Comparison of ENCODE assay signal across 21 mouse cellular contexts in the genomic region with DNA sequence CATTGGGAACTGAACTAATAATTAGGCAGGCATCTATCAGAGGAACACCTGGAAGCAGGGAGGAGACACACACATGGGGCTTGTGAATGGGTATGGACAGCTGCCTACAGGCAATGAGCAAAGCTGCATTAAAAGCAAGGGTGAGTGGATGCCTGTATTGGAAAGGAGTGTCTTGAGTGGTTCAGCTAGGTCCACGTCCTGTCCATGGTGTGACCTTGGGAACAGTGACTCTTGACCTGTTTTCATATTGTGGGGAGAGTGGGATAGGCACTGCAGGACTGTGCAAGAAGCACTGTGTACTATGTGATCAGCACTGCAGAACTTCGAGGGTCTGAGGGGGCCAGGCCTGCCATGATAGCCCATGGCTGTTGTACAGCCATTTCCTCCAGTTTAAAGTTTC. TPM values are rescaled to one million over a fixed set of nuclear protein-coding genes. Genes with fewer than 3 reads are reported as not detected.
DNase-seq lines count a peak whose midpoint lies in the region; ATAC-seq and TF ChIP-seq lines count a peak whose summit lies in the region.
"Had no signal": no experiment of that assay in that cellular context is flagged by ENCODE, and none has a peak within 500 bp of the region (broad histone marks: within the 10 kb centered on the region; RNA-seq: fewer than 3 reads in every experiment).

No protein-coding gene starts in this region.

- no peak overlapping the region for H3K9ac ChIP-seq in midbrain, embryonic 11.5 days (ENCODE audit: low read length)
- H3K9ac ChIP-seq in midbrain, embryonic 14.5 days (replicated peaks; ENCODE audit: low read length), result no peak overlapping the region
- no peak overlapping the region for H3K9ac ChIP-seq in MEL (ENCODE audit: control insufficient read depth, low read depth, low read length, poor library complexity, severe bottlenecking)

- no peak overlapping the region for H3K27ac ChIP-seq in midbrain, embryonic 11.5 days (ENCODE audit: low read depth, low read length)
- H3K27ac ChIP-seq in midbrain, embryonic 14.5 days (replicated peaks; ENCODE audit: low read depth, low read length), result no peak overlapping the region
- no peak overlapping the region for H3K27ac ChIP-seq in MEL (ENCODE audit: control insufficient read depth, low read depth, low read length)

- no peak overlapping the region for H3K4me2 ChIP-seq in midbrain, embryonic 11.5 days
- no peak overlapping the region for H3K4me2 ChIP-seq in midbrain, embryonic 14.5 days (ENCODE audit: low read length)

- DNase-seq in cerebellum, adult 9-10 months, result peak; percentile 28
- DNase-seq in cerebellum, postnatal 36 days, result no peak
- peak; percentile 26 for DNase-seq in midbrain, embryonic 11.5 days (ENCODE audit: low spot score, missing footprints)
- DNase-seq in midbrain, embryonic 14.5 days, result no peak
- no peak for DNase-seq in MEL (ENCODE audit: low read depth, low spot score)
- no peak for DNase-seq in adrenal gland, adult 8-10 months
- DNase-seq: adrenal gland, adult 2 months; adrenal gland, postnatal 10 days; adrenal gland, postnatal 14 days; adrenal gland, postnatal 25 days; adrenal gland, postnatal 36 days; B cell, adult 2 months; cerebellum, adult 11 months; cerebellum, adult 11-12 months; cerebellum, adult 18-20 months; cerebellum, adult 2 months; cerebellum, adult 8-10 months had no signal

- TF ChIP-seq CTCF in MEL (IDR thresholded peaks at IDR 0.05 in 2 of 3, conservative IDR thresholded peaks at IDR 0.05 in 1 of 3; ENCODE audit: control insufficient read depth in 1 of 3, insufficient read depth in 1 of 3, low read depth in 2 of 3, low read length in 3 of 3, poor library complexity in 1 of 3, severe bottlenecking in 1 of 3), result no peak

- 74% methylated on average over 2 of the region's 2 CpGs for WGBS in midbrain, embryonic 11.5 days
- 96% methylated on average over 2 of the region's 2 CpGs for WGBS in midbrain, embryonic 14.5 days

- TF ChIP-seq RAD21 in MEL (IDR thresholded peaks at IDR 0.05; ENCODE audit: low read depth, low read length), result no peak

- H3K36me3 ChIP-seq in midbrain, embryonic 11.5 days (ENCODE audit: control insufficient read depth, insufficient read depth, low read length), result no peaks in the 10 kb centered on the region
- H3K36me3 ChIP-seq in midbrain, embryonic 14.5 days (ENCODE audit: control insufficient read depth, insufficient read depth, low read length), result no peaks in the 10 kb centered on the region
- no peaks in the 10 kb centered on the region; a peak in 2 of 4 replicates for H3K36me3 ChIP-seq in MEL (ENCODE audit: control insufficient read depth in 1 of 2, insufficient read depth in 2 of 2, low read length in 2 of 2)
- H3K36me3 ChIP-seq: G1E had no signal

- H3K27me3 ChIP-seq in midbrain, embryonic 11.5 days (ENCODE audit: control insufficient read depth, insufficient read depth, low read length), result peaks cover 6% of the 10 kb centered on the region; the same call in 1 of the 2 replicates
- H3K27me3 ChIP-seq in midbrain, embryonic 14.5 days (ENCODE audit: control insufficient read depth, insufficient read depth, low read length), result peaks cover 8% of the 10 kb centered on the region
- H3K27me3 ChIP-seq in MEL (ENCODE audit: control insufficient read depth in 1 of 2, insufficient read depth in 2 of 2, low read length in 2 of 2), result no peaks in the 10 kb centered on the region
- H3K27me3 ChIP-seq: Patski had no signal

- no peaks in the 10 kb centered on the region for H3K9me3 ChIP-seq in midbrain, embryonic 11.5 days (ENCODE audit: control insufficient read depth, low read length)
- H3K9me3 ChIP-seq in midbrain, embryonic 14.5 days (ENCODE audit: control insufficient read depth, low read length), result no peaks in the 10 kb centered on the region
- no peaks in the 10 kb centered on the region for H3K9me3 ChIP-seq in MEL (replicated peaks; ENCODE audit: insufficient read depth, low read length)
- H3K9me3 ChIP-seq: G1E had no signal

- no peak for ATAC-seq in midbrain, embryonic 11.5 days (ENCODE audit: low FRiP score)
- ATAC-seq in midbrain, embryonic 14.5 days (ENCODE audit: low FRiP score, low TSS enrichment), result no peak
- ATAC-seq: activated CD4-positive, CD25-positive, alpha-beta regulatory T cell, adult 4 months; CD4-positive, CD25-positive, alpha-beta regulatory T cell, adult 4 months; Patski had no signal

- no peaks in the 10 kb centered on the region; the same call in 1 of the 2 replicates for H3K79me2 ChIP-seq in MEL (ENCODE audit: control insufficient read depth, insufficient read depth, low read length, poor library complexity)

- TF ChIP-seq EP300 in MEL (IDR thresholded peaks at IDR 0.05; ENCODE audit: low read depth in 1 of 2, low read length in 2 of 2), result no peak

- peaks cover 6% of the 10 kb centered on the region for H3K4me1 ChIP-seq in midbrain, embryonic 11.5 days (ENCODE audit: control insufficient read depth, insufficient read depth, low read length)
- H3K4me1 ChIP-seq in midbrain, embryonic 14.5 days (ENCODE audit: control insufficient read depth, insufficient read depth, low read length), result peaks cover 10% of the 10 kb centered on the region; the same call in 1 of the 2 replicates
- H3K4me1 ChIP-seq in MEL (ENCODE audit: control insufficient read depth in 1 of 2, insufficient read depth in 2 of 2, low read length in 2 of 2), result peaks cover 0 to 4% of the 10 kb centered on the region in 2 experiments; a peak in 2 of 4 replicates

- TF ChIP-seq POLR2A in MEL (IDR thresholded peaks at IDR 0.05; ENCODE audit: control insufficient read depth in 1 of 2, insufficient read depth in 1 of 2, low read depth in 1 of 2, low read length in 2 of 2, poor library complexity in 1 of 2), result no peak

- no peak overlapping the region for H3K4me3 ChIP-seq in midbrain, embryonic 11.5 days (ENCODE audit: low read depth, low read length)
- no peak overlapping the region for H3K4me3 ChIP-seq in midbrain, embryonic 14.5 days (replicated peaks; ENCODE audit: low read depth, low read length)
- no peak overlapping the region for H3K4me3 ChIP-seq in MEL (ENCODE audit: control insufficient read depth in 1 of 2, insufficient read depth in 1 of 2, low read depth in 2 of 2, low read length in 2 of 2)

TF ChIP-seq in MEL, 35 proteins besides CTCF, POLR2A, EP300 and RAD21 (continues in another document):
- peak; percentile 63 for TF ChIP-seq ZMIZ1 (IDR thresholded peaks at IDR 0.05; ENCODE audit: low read depth, low read length)
- TF ChIP-seq GABPA (IDR thresholded peaks at IDR 0.05; ENCODE audit: low read depth, low read length), result no peak
- TF ChIP-seq GATA1 (IDR thresholded peaks at IDR 0.05; ENCODE audit: low read depth, low read length), result no peak
- no peak for TF ChIP-seq TBP (IDR thresholded peaks at IDR 0.05; ENCODE audit: low read depth, low read length)
- no peak for TF ChIP-seq MYB (IDR thresholded peaks at IDR 0.05; ENCODE audit: low read depth, low read length)
- TF ChIP-seq E2F4 (IDR thresholded peaks at IDR 0.05; ENCODE audit: borderline replicate concordance, low read depth, low read length), result no peak
- TF ChIP-seq ETS1 (IDR thresholded peaks at IDR 0.05; ENCODE audit: low read depth, low read length), result no peak
- no peak for TF ChIP-seq USF1 (IDR thresholded peaks at IDR 0.05; ENCODE audit: low read depth, low read length)
- no peak for TF ChIP-seq HCFC1 (IDR thresholded peaks at IDR 0.05; ENCODE audit: low read depth, low read length)
- no peak for TF ChIP-seq KAT2A (conservative IDR thresholded peaks at IDR 0.05; ENCODE audit: low read depth, low read length)
- no peak for TF ChIP-seq ELF1 (IDR thresholded peaks at IDR 0.05; ENCODE audit: low read depth, low read length)
- no peak for TF ChIP-seq MYC (IDR thresholded peaks at IDR 0.05; ENCODE audit: low read depth, low read length)
- no peak for TF ChIP-seq TAL1 (IDR thresholded peaks at IDR 0.05; ENCODE audit: low read length)
- TF ChIP-seq MAZ (IDR thresholded peaks at IDR 0.05; ENCODE audit: low read depth, low read length), result no peak
- no peak for TF ChIP-seq BHLHE40 (IDR thresholded peaks at IDR 0.05; ENCODE audit: borderline replicate concordance, low read depth, low read length)
- TF ChIP-seq UBTF (IDR thresholded peaks at IDR 0.05; ENCODE audit: borderline replicate concordance, insufficient read depth, low read depth, low read length), result no peak
- 0 out of 2 replicates have a peak, but pooled peaks have one; percentile 1 for TF ChIP-seq SMC3 (IDR thresholded peaks at IDR 0.05; ENCODE audit: low read depth, low read length)
- no peak for TF ChIP-seq RCOR1 (IDR thresholded peaks at IDR 0.05; ENCODE audit: low read depth, low read length)
- TF ChIP-seq NELFE (IDR thresholded peaks at IDR 0.05; ENCODE audit: low read depth, low read length), result no peak
- no peak for TF ChIP-seq MAX (IDR thresholded peaks at IDR 0.05; ENCODE audit: low read length)
- TF ChIP-seq POLR2AphosphoS5 (IDR thresholded peaks at IDR 0.05; ENCODE audit: borderline replicate concordance, low read depth, low read length), result peak; percentile 96; the same call in 1 of the 2 replicates
- TF ChIP-seq ZKSCAN1 (IDR thresholded peaks at IDR 0.05; ENCODE audit: low read depth, low read length), result no peak

RNA-seq across cellular contexts. Expression of a gene that starts 3.3 kb away (rescaled TPM):
- 0.62 and 0.71 TPM in 2 replicates for polyA plus RNA-seq in midbrain, embryonic 11.5 days (2014; fragmentation: Nextera tagmentation; extraction: Ambion mirVana)
- polyA plus RNA-seq in midbrain, embryonic 14.5 days (2014; fragmentation: Nextera tagmentation; extraction: Ambion mirVana), result 10.9 and 11.6 TPM in 2 replicates
- total RNA-seq in MEL (2012; rRNA removed), result 2.1 and 2.4 TPM in 2 replicates
- polyA plus RNA-seq in MEL (2012; ENCODE audit: insufficient read depth in 1 of 2, insufficient read length in 2 of 2, low read depth in 1 of 2, low replicate concordance in 2 of 2, missing spikeins in 1 of 2), result 1 to 10 TPM in 1 of 2 experiments, not detected in 1; 8.1 TPM
- 10 to 100 TPM; 11.4 to 21.3 (median 15.4) TPM for total RNA-seq in adrenal gland, adult 8-10 months (2022)

RNA-seq across cellular contexts. Expression of a gene that starts 13.2 kb away (rescaled TPM):
- 10.4 and 11.4 TPM in 2 replicates for polyA plus RNA-seq in midbrain, embryonic 11.5 days (2014; fragmentation: Nextera tagmentation; extraction: Ambion mirVana)
- 19.7 and 20.7 TPM in 2 replicates for polyA plus RNA-seq in midbrain, embryonic 14.5 days (2014; fragmentation: Nextera tagmentation; extraction: Ambion mirVana)
- total RNA-seq in MEL (2012; rRNA removed), result 37.9 and 39.8 TPM in 2 replicates
- polyA plus RNA-seq in MEL (2012; ENCODE audit: insufficient read depth in 1 of 2, insufficient read length in 2 of 2, low read depth in 1 of 2, low replicate concordance in 2 of 2, missing spikeins in 1 of 2), result 10 to 100 TPM in 1 of 2 experiments, not detected in 1; 51.2 TPM
- total RNA-seq in adrenal gland, adult 8-10 months (2022), result 10 to 100 TPM; 51.2 to 59.3 (median 55.6) TPM

RNA-seq across cellular contexts. Expression of a gene that starts 17.0 kb away (rescaled TPM):
- polyA plus RNA-seq in midbrain, embryonic 11.5 days (2014; fragmentation: Nextera tagmentation; extraction: Ambion mirVana), result 89.3 and 95.5 TPM in 2 replicates
- polyA plus RNA-seq in midbrain, embryonic 14.5 days (2014; fragmentation: Nextera tagmentation; extraction: Ambion mirVana), result 65.2 and 72.3 TPM in 2 replicates
- total RNA-seq in MEL (2012; rRNA removed), result 57.8 and 60.4 TPM in 2 replicates
- 100 to 1,000 TPM in 1 of 2 experiments, not detected in 1; 128 TPM for polyA plus RNA-seq in MEL (2012; ENCODE audit: insufficient read depth in 1 of 2, insufficient read length in 2 of 2, low read depth in 1 of 2, low replicate concordance in 2 of 2, missing spikeins in 1 of 2)
- total RNA-seq in adrenal gland, adult 8-10 months (2022), result 10 to 100 TPM; 46.4 to 72.0 (median 57.1) TPM

Comparison
In these comparisons a context has a peak if more than half of its experiments do, and no peak if none do; other contexts are left out.
1. DNase-seq: peak in cerebellum, adult 9-10 months (single experiment) and midbrain, embryonic 11.5 days (single experiment); none in cerebellum, postnatal 36 days (0 of 2), midbrain, embryonic 14.5 days (single experiment), MEL (single experiment) and adrenal gland, adult 8-10 months (single experiment).